Mouse (Mus musculus) intestine, embryonic 15.5 days (tissue): Measurements from ENCODE around the gene Krtap8-1. TPM values are rescaled to one million over a fixed set of nuclear protein-coding genes. Genes with fewer than 3 reads are reported as not detected.

ENCODE experiments used
- ATAC-seq: fragments of 200-750 bp; cut with Nextera tagmentation; 2 replicates; pipeline ENCODE4 v1.8.0; 2017; ENCODE audit warnings: moderate TSS enrichment, moderate library complexity
- H3K27ac ChIP-seq: fragments of 300-500 bp; sonication (generic); 2 replicates; pipeline ENCODE4 v1.5.1; 2015; ENCODE audit warnings: mild to moderate bottlenecking, inconsistent platforms
- H3K27me3 ChIP-seq: fragments of 300-500 bp; sonication (generic); replicated peaks from 2 replicates; pipeline ENCODE4 v1.6.1; 2015; ENCODE audit warnings: inconsistent platforms
- H3K36me3 ChIP-seq: fragments of 300-500 bp; sonication (generic); 2 replicates; pipeline ENCODE4 v1.6.1; 2015; ENCODE audit warnings: inconsistent platforms
- H3K4me1 ChIP-seq: fragments of 300-500 bp; sonication (generic); replicated peaks from 2 replicates; pipeline ENCODE4 v1.6.1; 2015; ENCODE audit warnings: inconsistent platforms
- H3K4me2 ChIP-seq: fragments of 300-500 bp; sonication (generic); replicated peaks from 2 replicates; pipeline ENCODE4 v1.6.1; 2015; ENCODE audit warnings: mild to moderate bottlenecking, inconsistent platforms
- H3K4me3 ChIP-seq: fragments of 300-500 bp; sonication (generic); replicated peaks from 2 replicates; pipeline ENCODE4 v1.5.1; 2015; ENCODE audit warnings: inconsistent platforms
- H3K9ac ChIP-seq: fragments of 300-500 bp; sonication (generic); 2 replicates; pipeline ENCODE4 v1.6.1; 2015; ENCODE audit warnings: inconsistent platforms
- H3K9me3 ChIP-seq: fragments of 300-500 bp; sonication (generic); 2 replicates; pipeline ENCODE4 v1.6.1; 2016; ENCODE audit warnings: inconsistent platforms
- WGBS: fragments of 180-500 bp; shearing (Covaris S2); methylation state at CpG from one replicate; pipeline ENCODE4 v1.1.7; 2015; 5-methylcytosine and 5-hydroxymethylcytosine counted together
- polyA plus RNA-seq: library from polyadenylated mRNA; unstranded; fragments of >200 nt; fragmentation: Nextera tagmentation; extraction: Ambion mirVana; gene quantifications from 2 replicates; pipeline ENCODE4 v1.2.1, GENCODE M21; 2015

Krtap8-1 gene
- polyA plus RNA-seq, 1 experiment from 2014 or later = not detected

DNA sequence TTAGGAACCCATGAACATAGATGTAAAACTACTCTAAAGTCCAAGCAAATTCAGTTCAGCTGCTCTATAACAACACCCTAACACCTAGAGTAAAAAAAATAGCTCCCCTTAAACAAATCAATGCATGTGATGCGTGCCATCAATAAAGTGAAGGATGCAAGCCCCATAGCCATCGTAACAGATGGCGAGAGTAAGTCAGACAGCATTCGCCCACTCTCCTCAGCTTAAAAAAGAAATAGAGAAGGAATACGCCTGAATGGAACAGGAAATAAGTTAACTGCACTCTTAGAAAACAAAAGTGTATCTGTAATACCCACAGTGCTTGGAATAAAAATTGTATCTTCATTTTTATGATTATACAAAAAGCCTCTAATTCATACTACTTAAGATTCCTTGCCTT is 9.2 kb upstream of the Krtap8-1 start:
- H3K9me3 ChIP-seq = no peaks in the 10 kb centered on the region
- no peaks in the 10 kb centered on the region for H3K4me1 ChIP-seq
- no peak overlapping the region for H3K9ac ChIP-seq
- H3K36me3 ChIP-seq = no peaks in the 10 kb centered on the region
- no peak overlapping the region for H3K27ac ChIP-seq
- no peak overlapping the region for H3K4me2 ChIP-seq
- H3K4me3 ChIP-seq = no peak overlapping the region
- H3K27me3 ChIP-seq = no peaks in the 10 kb centered on the region
- 88% methylated on average over 5 of the region's 5 CpGs for WGBS
- no peak for ATAC-seq

DNA sequence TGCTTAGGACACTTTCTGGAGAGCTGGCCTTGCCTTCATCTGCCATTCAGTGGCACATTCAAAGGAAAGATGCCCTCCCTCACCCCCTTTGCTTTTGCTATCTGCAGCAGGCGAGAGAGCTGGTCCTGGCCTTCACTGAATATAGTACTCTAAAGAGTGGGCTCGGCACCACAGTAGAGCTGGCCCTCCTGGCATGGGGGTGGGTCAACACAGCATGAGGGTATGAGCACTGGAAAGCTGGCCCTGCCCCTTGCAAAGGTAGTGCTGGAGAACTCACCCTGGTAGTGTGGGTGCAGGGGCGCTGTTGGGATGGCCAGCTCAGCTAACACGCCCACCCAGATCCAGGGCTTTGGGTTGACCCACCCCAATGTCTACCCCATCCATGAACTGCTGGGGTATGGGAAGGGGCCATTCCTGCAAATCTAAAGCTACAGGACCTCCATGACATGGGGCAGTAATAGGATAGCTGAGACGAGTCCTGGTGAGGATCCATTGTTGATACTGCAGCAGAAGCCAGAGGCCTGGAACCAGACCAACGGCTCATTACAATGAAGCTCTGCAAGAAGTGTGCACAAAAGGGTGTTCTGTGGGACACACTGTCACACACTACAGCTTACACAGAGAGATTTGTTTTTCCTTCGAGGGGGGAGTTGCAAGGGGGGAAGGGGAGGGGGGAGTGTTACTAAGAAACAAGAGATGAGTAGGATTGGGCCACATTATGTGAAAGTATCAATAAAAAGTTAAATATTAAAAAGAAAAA is 7.8 kb upstream of the Krtap8-1 start:
- no peak for ATAC-seq

DNA sequence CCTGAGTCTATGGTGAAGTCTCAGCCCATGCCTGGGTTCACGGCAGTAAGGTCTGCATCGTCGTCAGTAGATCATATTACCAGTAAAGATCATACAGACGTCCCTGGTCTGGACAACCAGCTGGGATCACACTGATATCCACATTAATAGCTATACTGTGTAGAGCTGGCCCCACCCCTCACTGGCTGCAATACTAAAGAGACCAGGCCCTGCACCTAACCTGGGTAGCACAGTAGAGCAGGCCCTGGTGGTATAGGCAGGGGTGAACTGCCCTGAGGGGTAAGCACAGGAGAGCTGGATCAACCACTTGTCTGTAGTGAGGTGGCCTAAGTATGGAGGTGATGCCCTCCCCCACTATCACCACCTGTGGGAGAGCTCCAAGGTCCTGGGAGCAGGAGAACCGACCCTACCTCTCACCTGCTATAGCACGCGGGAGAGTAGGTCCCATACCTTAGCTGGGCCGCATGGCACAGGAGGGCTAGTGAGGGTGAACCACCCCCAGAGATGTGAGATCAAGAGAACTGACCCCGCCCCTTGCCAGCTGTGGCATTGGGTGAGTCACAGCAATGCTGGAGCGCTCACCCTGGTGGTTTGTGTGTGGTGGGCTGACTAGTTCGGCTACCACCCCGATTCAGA is 10.0 kb downstream of the Krtap8-1 start:
- H3K27me3 ChIP-seq = no peaks in the 10 kb centered on the region
- no peak for ATAC-seq
- no peaks in the 10 kb centered on the region for H3K9me3 ChIP-seq
- H3K27ac ChIP-seq = no peak overlapping the region
- H3K4me1 ChIP-seq = no peaks in the 10 kb centered on the region
- no peak overlapping the region for H3K9ac ChIP-seq
- 86% methylated on average over 12 of the region's 12 CpGs for WGBS
- H3K4me3 ChIP-seq = no peak overlapping the region
- H3K36me3 ChIP-seq = no peaks in the 10 kb centered on the region
- no peak overlapping the region for H3K4me2 ChIP-seq

More for the DNA sequence above, 7.8 kb upstream of the Krtap8-1 start:
- Histone ChIP-seq H3K4me1 (no peaks in the 10 kb centered on the region), H3K27me3 (no peaks in the 10 kb centered on the region), H3K4me3 (no peak overlapping the region), H3K4me2 (no peak overlapping the region), H3K36me3 (no peaks in the 10 kb centered on the region), H3K9ac (no peak overlapping the region), H3K27ac (no peak overlapping the region), H3K9me3 (no peaks in the 10 kb centered on the region)
- 83% methylated on average over 7 of the region's 7 CpGs for WGBS

DNA sequence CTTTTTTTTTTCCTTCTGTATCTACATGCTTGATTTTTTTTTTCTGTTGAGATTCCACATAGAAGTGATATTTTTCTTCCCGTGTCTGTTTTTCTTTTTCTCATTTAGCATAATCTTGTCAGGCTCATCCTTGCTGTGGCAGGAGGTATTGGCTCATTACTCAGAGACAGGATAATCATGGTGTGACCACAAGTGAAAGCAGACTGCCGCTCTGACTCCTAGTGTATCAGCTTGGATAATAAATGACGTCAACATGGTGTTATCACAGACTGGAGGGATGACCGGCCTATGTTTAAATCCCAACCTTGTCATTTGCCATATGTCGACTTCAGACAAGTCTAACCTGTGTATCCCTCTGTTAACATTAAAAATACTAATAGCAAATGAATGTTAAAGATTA is 26.6 kb downstream of the Krtap8-1 start:
- H3K9ac ChIP-seq = no peak overlapping the region
- H3K4me3 ChIP-seq = no peak overlapping the region
- H3K9me3 ChIP-seq = no peaks in the 10 kb centered on the region
- 67% methylated on average over 5 of the region's 5 CpGs for WGBS
- H3K36me3 ChIP-seq = no peaks in the 10 kb centered on the region
- no peak overlapping the region for H3K27ac ChIP-seq
- no peak overlapping the region for H3K4me2 ChIP-seq
- no peaks in the 10 kb centered on the region for H3K27me3 ChIP-seq
- no peaks in the 10 kb centered on the region for H3K4me1 ChIP-seq
- no peak for ATAC-seq

Other genes with a start within 250 kb of the Krtap8-1 start
- not detected in 2 replicates for gene Krtap21-1, start 84.1 kb downstream of the Krtap8-1 start, polyA plus RNA-seq
- gene Krtap6-2, start 67.8 kb downstream of the Krtap8-1 start, polyA plus RNA-seq = not detected in 2 replicates
- gene Krtap7-1, start 20.4 kb upstream of the Krtap8-1 start, polyA plus RNA-seq = not detected in 2 replicates
- gene Krtap11-1, start 83.2 kb upstream of the Krtap8-1 start, polyA plus RNA-seq = not detected in 2 replicates